Mouse (Mus musculus) cerebellum, adult 8-10 months (tissue): Measurements from ENCODE around the gene Tatdn2.
"Not testable (repeated sequence)": the region's sequence is repeated elsewhere in the genome, so short reads cannot be mapped to it uniquely, and the experiment has no call there.

Experiments used
- DNase-seq: peaks from one replicate; pipeline ENCODE4 v3.0.0; 2022

The Tatdn2 gene

DNA sequence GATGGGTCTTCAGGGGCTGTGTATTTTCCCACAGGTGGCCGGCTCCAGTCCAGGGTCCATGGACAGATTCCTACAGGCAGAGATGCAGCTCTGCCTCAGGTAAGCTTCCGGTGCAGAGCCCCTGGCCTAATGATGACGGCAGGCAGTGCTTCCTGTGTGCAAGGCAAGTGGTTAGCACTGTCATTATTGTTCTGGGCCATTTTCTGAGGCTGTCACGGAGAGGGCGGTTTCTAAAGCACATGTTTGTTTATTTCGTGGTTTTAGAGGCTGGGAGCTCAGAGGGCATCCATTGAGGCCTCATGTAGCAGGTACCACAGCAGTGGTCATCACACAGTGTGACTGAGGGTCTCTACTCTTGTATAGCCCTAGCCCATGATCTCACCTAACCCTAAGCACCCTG lies 23.9 kb upstream of the Tatdn2 start:
- DNase-seq: no peak

DNA sequence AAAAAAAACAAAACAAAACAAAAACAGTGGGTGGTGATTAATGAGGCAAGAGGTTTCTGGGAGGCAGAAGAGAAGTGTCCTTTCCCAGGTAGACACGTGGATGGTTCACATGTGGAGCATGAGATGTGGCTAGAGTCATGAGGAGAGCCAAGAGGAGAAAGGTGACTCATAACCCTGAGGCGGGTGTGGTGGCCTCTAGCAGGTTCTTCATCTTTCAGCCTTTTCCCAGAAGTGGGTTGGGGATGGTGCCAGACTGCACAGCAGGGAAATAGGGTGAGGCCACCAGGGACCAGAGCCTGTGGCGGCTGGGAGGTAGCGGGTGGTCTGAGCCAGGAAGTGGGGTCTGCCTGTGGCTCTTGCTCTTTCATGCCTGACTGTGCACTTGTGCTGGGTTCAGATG lies 21.6 kb upstream of the Tatdn2 start:
- no peak for DNase-seq

DNA sequence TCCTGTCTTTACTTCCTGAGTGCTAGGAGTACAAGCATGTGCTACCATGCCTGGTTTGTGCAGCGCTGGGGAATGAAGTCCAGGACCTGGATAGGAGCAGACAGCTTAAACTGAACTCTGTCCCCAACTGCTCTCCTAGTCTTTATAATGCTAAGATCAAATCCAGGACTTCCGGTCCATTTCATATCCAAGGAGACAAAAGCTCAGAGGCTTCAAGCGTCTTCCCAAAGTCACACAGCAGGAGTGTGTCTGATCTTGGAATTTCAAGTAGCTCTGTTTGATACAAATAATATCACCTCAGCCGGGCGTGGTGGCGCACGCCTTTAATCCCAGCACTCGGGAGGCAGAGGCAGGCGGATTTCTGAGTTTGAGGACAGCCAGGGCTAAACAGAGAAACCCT lies 20.9 kb upstream of the Tatdn2 start:
- no peak for DNase-seq

DNA sequence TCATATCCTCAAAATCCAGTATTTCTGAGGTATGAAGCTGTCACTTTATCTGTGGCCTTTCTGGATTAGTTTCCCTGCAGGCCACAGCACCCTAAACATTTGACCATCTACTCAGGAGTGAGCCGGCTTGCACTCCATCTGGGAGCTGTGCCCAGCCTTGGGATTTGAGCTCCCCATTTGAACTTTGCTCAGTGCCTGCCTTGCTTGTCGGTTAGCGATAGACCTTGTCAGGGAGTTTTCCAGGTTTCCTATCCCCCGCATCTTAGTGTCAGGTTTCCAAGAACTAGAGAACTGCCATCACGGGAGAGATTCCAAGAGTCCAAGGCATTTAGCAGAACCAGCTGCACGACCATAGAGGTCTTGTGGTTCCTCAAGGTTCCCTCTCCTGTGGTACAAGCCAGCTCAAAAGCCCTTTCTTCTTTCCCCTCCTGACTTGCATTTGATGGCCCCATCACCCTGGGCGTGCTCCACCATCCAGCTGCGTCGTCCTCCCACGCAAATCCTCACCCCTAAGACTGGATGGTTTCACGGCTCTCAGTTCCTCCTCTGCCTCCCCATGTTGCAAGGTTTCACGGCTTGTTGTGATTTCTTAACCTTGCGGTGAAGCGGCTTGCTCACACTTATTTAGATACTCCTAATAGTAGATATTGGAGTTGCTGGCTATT lies 19.6 kb upstream of the Tatdn2 start:
- no peak for DNase-seq

DNA sequence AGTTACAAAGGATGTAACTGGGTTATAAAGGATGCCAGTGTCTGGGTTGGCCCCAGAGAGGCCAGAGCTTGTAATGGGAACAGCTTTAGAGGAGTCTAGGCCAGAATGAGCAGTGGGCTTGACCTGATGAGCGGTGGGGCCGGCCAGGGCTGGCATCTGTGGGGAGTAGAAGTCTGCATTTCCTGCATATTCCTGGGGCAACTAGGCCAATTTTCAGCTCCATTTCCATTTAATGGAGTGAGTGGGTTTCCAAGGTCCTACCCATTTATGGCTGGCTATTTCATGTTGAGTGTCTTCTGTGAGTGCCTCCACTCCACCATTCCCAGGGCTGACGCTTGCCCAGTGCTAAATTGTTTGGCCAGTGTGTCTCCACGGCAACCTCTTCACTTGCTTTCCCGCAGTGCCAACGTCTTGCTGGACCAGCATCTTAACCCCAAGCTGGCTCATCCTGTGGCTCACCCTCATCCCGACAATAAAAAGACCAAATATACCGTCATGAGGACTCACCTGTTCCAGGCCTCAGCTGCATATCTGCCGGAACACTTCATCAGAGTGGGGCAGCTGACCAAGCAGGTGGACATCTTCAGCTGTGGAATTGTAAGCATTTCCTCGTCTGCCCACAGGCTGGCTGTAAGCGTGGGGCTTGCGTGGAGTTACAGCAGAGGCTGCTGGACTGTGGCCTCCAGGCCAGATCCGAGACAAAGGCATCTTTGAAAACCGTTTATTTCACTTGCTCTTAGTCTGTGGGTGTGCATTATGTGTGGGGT lies 18.4 kb upstream of the Tatdn2 start:
- DNase-seq: no peak

DNA sequence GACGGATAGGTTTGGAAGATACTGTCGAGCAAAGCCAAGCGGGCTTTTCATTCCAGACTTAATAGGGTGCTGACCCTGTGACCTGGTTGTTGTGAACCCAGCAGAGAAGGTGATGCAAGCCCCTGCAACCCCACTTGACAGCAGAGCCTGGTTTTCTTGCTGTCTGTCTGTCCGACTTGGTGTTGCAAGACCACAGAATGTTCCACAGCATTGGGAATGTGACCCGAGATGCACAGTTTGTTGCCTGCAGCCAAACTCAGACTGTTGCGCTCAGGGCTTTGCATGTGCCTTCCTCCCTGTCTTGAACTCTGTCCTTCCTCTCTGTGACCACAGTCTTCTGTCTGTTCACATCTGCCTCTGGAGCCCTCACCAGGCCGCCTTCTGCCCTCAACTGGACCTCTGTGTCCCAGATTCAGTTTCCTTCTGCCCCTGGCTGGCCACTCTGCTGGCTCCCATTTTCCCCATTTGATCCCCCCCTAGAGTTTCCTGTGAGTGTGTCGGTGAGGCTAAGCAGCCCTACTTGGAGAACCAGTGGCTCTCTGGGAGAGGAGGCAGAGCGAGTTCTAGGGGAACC lies 16.8 kb upstream of the Tatdn2 start:
- DNase-seq: no peak

DNA sequence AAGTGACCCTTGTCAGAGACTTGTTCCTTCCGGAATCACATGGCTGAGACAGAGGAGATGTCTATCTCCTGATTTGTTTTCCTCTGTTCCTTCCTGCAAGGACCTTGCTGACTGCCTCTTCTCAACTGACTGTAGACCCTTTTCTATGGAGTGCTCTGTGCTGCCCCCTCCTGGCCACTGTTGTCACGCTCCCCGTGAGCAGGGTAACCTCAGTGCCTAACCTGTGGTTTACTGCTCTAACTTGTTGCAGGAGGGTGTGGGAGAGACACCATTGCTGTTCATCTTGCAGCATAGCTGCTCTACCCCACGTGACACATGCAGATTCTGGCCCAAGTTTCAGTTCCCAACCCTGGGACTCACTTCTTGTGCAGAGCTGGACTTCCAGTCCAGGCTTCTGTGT lies 15.6 kb upstream of the Tatdn2 start:
- peak; percentile 66 for DNase-seq

DNA sequence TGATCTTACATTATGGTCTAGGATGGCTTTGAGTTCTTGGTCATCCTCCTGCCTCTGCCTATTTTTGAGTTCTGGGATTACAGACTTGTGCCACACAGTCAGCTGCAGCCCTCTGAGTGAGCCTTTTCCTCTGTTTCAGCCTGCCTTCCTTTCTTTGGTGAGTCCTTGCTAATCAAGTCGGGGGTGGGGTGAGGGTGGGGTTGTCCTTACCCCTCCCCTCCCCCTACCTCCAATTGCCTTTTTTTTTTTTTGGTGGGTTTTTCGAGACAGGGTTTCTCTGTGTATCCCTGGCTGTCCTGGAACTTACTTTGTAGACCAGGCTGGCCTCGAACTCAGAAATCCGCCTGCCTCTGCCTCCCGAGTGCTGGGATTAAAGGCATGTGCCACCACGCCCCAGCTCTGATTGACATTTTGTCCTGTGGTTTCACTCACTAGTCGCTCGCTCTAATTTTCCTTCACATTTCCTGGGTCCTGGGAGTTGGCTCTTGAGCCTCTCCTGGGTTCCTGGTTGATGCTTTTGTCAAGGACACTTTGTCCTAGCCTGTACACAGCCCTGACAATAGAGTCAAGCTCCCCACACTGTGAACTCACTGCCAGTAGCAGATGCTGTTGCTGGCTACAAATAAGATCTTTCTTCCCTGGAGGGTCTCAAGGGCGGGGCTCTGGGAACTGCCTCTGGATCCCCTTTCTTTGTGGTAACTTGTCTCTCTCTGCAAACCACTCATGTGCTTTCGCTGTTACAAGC lies 13.6 kb upstream of the Tatdn2 start:
- no peak for DNase-seq

DNA sequence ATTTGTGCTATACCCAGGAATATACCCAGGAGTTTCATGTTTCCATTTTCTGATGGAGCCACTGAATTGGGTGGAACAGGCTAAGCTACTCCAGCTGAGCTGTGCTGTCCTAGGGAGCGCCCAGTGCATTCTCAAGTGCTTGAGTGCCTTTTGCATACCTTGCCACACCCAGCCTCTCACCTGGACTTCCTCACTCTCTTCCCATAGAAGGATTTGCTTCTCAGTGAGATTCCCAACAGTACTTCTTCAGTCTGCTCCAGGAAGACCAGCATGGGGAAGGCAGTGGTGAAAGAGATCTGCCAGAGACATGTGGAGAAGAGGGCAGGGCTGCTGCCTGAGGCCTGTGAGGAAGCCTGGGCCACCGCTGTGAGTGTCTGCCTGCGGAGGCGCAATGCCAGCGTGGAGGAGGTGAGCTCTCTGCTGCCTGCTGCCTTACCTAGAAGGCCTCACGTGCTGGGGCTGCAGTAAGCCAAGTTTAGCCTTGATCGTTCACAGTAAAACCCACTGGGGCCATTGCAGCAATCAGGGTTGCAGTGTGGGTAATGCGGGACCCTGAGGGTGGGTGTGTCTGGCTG lies 10.2 kb upstream of the Tatdn2 start:
- DNase-seq: peak; percentile 21

DNA sequence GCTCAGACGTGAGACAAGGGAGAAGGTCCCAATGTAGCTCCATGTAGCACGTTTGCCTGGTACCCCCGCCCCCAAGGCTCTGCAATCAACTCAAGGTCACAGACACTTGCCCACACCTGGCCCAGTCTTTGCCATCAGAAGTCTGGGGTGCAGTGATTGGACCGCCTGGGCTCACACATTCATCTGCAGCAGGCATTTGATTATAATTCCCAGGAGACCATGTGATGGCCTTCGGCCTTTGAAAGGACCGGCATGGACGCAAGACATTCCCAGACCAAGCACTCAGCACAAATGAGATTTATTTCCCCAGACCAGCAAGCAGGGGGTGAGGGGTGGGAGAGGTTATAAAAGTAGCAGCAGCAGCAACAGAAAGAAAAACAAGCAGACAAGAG lies 6.8 kb upstream of the Tatdn2 start:
- DNase-seq: no peak

DNA sequence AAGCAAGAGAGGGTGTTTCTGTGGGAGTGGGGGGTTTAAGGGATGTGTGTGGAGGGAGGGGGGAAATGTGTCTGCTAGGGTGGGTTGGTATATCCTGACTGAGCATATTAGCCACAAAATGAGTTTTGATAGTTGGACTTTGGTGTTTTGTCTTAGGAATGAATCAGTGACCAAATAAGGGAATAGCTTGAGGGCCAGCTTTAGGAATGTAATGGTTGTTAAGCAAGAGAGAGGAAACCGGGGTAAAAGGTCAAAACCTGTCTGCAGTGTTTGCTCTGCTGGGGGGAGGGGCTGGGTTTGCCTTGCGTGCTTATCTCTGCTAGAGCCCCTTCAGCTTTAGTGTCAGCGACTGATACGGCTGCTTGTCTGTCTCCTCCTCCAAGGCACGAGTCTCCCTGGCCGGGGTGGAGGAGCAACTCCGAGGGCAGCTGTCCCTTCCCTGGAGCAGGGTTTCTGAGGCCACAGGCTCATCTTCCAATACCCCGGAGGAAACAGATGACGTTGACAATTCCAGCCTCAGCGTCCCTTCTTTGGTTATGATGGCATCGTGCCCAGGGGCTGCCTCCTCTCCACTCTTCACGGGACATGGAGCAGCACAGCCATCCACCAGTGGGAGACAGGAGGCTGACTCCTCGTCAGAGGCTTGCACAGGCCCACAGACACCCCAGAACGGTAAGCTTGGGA lies 6.3 kb upstream of the Tatdn2 start:
- no peak for DNase-seq

DNA sequence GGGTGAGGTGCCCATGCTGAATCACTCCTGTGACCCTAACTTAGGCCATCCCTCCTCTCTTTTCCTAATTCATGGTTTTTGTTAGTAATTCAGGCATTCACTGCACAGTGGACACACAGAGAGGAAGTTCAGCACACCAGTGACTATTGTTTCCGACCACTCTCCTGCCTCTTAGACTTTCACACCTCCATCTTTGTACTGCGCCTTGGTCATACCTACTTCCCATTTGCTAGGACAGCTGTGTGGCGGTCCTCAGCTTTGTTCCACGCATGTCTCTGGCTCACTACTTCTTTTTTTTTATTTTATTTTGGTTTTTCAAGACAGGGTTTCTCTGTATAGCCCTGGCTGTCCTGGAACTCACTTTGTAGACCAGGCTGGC lies 5.8 kb upstream of the Tatdn2 start:
- DNase-seq: no peak

DNA sequence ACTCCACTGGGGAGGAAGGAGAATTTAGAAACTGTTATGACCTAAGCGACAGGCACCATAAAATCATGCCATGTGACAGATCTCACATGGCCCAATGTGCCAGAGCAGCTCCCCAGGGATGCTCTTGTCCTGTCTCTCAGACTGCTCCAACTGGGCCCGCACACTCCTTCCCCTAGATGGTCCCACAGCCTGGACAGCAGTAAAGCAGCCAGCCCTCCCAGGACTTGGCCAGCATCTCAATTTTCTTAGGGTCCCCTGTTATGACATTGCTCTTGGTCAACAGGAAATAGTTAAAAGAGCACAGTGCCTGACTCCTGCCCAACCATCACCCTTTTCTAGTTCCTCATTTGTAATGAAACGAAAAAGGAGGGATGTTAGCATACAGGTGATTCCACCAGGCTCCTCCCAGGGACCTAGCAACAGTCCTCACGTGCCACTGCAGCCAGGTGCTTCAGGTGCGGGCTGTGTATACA lies 4.2 kb upstream of the Tatdn2 start:
- DNase-seq: no peak

DNA sequence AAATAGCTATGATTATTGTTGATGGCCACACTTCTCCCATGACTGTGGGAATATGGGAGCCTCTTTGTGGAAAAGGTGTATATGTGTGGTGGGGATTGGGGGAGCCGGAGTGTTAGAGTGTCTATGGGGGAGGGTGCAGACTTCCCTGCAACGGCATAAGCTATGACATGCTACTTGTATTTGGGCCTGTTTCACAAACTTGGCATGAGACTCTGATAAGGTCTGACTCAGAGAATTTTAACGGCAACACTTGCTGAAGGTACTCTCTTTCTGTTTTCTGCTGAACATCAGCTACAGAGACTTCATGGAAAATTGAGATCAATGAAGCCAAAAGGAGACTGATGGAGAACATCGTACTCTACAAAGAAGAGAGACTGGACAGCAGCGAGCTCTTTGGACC lies 3.5 kb upstream of the Tatdn2 start:
- no peak for DNase-seq

DNA sequence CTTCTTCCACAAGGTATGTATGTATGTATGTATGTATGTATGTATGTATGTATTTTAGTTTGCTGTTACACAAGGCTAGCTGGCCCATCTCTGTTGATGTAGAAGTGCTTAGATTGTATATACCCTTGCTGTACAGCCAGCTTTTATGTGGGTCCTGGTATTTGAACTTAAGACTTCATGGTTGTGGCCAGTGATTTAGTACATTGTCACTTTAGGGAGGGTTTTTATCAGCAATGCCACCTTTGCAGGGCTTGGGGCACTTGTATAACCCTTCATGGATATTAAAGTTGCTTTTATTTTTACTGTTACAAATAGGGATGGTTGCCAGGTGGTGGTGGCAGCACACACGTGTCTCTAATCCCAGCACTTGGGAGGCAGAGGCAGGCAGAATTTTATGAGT lies 1.6 kb upstream of the Tatdn2 start:
- DNase-seq: no peak

DNA sequence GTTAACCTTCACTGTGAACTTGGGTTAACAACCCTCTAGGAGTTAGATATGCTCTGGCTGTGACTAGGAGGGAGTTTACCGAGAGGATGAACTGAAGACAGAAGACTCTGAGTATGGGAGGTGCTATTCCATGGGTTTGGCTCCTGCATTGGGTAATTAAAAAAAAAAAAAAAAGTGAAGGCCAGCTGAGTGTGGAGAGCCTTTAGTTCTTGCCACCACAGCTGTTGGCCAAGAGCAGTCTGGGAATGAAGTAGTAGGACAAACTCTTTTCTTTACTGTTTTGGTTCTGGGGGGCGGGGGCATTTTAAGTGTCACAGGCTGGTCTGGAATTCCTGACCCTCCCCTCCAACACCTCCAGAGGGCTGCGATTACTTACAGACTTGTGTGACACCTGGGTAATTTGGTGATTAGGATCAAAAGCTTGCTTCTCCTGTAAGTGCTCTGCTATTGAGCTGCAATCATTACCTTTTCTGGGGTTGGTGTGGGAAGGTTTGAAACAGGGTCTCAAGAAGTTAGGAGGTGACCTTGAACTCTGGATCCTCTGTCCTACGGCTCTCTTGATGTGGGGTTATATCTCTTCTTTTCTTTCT lies 989 bp upstream of the Tatdn2 start:
- no peak for DNase-seq

DNA sequence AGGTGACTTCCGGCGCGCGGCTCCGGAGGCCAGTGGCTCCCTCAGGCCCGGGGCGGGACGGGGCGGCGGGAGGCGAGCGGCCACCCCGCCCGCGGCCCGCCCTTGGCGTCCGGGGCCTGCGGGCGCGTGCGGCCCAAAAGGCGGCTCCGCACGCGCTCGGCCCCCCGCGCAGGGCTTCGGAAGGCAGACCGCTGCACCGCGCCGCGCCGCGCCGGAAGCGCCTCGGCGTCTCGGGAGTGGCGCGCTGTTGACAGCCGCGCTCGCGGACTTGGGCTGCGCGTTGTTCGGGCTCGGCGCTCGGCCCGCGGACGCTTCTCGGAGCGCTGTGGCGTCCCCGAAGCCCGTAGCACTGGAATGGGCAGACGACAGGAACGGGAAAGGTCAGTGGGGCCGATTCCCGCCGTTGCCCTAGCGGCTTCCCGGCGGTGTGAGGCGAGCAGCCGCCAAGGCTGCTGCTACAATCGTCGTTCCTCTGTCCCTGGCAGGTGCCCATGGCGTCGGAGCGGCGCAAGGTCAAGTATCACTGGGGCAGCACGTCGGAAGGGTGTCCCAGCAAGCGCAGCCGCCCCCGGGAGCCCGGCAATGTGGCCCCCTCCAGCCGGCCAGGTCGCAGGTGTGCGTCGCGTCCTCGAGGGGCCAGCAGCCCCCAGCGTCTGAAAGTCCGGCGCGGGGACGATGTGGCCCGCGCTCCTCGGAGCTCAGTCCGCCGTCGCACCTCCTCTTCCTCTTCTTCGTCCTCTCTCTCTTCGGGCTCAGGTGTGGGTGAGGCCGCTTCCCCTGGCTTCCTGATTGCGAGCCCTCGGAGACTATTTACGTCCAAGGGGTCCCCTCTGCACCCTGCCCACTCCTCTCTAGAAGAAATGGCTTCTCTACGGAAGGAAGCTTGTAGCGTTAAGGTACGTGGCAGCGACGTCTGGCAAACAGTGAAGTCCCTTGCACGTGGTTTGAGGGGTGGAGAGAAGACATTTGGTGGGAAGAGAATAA lies 664 bp downstream of the Tatdn2 start:
- DNase-seq: peak; percentile 42

DNA sequence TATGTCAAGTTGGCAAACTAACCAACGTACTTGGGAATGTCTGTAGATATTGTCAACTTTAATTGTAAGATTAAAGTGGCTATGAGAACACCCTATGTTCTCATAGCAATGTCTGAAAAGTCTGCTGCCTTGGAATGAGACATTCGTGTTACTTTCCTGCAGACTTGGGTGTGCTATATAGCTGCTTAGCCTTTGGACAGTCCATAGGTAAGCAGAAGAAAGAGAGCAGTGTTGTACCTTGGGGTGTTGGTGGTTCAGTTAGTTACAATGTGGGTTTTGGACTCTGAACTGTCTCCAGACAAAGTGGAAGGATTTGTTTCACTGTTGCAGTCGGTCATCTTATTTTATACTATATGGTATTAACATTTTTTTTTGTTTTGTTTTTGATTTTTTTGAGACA lies 15.9 kb downstream of the Tatdn2 start:
- no peak for DNase-seq

DNA sequence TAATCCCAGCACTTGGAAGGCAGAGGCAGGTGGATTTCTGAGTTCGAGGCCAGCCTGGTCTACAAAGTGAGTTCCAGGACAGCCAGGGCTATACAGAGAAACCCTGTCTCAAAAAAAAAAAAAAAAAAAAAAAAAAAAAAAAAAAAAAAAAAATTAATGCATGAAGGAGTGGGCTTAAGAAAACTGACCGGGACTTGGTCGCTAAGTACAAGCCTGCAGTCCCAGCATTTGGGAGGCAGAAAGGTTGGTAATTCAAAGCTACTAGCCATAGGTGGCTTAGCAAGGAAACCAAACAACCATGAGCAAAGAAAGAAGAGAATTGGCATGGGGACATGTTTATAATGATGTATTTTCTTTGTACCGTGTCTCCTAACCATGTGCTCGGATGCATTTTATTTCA lies 16.5 kb downstream of the Tatdn2 start:
- DNase-seq: not testable (repeated sequence)

DNA sequence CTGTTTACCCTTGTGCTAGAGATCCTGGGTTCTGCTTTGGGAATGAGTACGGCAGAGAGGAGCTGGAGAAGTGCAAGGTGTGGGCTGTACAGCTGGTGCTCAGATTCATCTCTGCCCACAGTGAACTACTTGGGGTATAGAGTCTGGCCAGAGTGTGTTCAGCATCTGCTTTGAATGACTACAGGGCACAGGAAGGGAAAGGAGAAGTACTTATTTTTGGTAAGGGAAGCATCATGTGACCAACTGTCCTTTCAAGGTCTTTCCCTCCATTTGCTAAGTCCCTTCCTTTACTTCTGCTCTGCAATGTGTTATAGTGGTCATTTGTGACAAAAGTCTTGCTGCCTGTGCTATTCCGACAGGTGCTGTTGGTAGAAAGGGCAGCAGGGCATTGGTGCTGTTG lies 17.4 kb downstream of the Tatdn2 start:
- no peak for DNase-seq

DNA sequence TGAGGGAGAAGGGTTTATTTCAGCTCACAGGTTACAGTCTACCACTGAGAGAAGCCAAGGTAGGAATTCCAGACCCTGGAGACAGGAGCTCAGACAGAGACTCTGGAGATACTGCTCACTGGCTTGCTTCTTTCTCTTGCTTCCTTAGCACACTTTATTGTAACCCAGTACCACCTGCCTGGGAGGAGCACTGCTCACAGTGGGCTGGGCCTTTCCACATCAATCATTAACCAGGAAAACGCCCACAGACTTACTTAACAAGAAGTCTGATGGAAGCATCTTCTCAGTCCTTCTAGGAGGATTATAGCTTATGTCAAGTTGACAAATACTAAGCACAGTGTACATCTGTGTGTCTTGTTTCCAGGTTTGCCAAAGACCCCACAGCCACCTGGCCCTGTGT lies 17.9 kb downstream of the Tatdn2 start:
- DNase-seq: no peak
